Mouse (Mus musculus) erythroblast, embryonic 14.5 days (primary cell): ENCODE measurements around the gene Calcoco1.

Experiments
- GATA1 ChIP-seq: IDR thresholded peaks from 2 replicates; pipeline ENCODE4 v1.6.1; 2012; ENCODE audit warnings: low read length, inconsistent platforms, mixed read lengths
- TAL1 ChIP-seq: IDR thresholded peaks from 3 replicates; pipeline ENCODE4 v1.6.1; 2012; ENCODE audit warnings: low read length, inconsistent platforms, mixed read lengths

DNA sequence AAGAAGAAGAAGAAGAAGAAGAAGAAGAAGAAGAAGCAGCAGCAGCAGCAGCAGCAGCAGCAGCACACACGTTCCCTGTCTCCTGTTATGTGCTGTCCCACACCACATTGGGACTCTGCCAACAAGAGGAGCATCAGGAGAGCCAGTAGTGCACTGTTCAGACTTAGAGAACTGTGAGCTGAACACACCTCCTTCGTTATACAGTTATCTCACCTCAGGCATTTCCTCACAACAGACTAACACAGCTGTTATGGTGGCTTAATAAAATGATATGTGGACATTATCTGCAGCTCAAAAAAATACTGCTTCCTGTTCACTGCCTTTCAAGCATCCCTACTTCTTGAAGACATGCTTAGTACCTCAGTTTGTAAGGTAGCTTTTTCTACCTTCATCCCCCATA, 43.2 kb upstream of the Calcoco1 start:
- TF ChIP-seq GATA1 (no peak), TAL1 (no peak)
